Mouse (Mus musculus) heart, postnatal 10 days (tissue): ENCODE results near the gene Cdh16. TPM values are rescaled to one million over a fixed set of nuclear protein-coding genes. Genes with fewer than 3 reads are reported as not detected.

Source experiments
- DNase-seq, 2 experiments: peaks; one replicate each; pipeline ENCODE4 v3.0.0; 2021
- intact Hi-C: fragments of 180-260 bp; cut with DNase I; formaldehyde crosslinking; loops from one replicate; pipeline ENCODE4 v1.15.1; 2025
- total RNA-seq, 2 experiments: library from RNA; stranded (reverse); gene quantifications; 2 replicates each; pipeline ENCODE4 v1.2.3; 2021

Cdh16 gene
- total RNA-seq, 2 experiments from 2014 or later, result 3.2 to 3.6 TPM

- intact Hi-C loops, result no loop called here
- no peak for DNase-seq
Observed at GRCm38 (mm10) chr8:104620765-104621164, 3.4 kb downstream of the Cdh16 start.

GRCm38 (mm10) chr8:104613119-104613518 is 11.1 kb downstream of the Cdh16 start:
- peak; percentile 39 to 68 for DNase-seq
- intact Hi-C loops, result no loop called here

- no peak for DNase-seq
Observed at GRCm38 (mm10) chr8:104611613-104612012, 12.6 kb downstream of the Cdh16 start.

GRCm38 (mm10) chr8:104610185-104610766 is 13.9 kb downstream of the Cdh16 start:
- intact Hi-C loops, result loop anchor here (1.0 kb wide), 1 partner anchor 19 kb away; no protein-coding TSS in a partner anchor
- peak; percentile 88 to 92 for DNase-seq

More at GRCm38 (mm10) chr8:104611613-104612012, 12.6 kb downstream of the Cdh16 start:
- intact Hi-C loops, result no loop called here

- peak; percentile 81 to 86 for DNase-seq
- intact Hi-C loops, result no loop called here
Observed at GRCm38 (mm10) chr8:104609222-104609621, 15.0 kb downstream of the Cdh16 start.

- peak; percentile 87 to 92 for DNase-seq
- intact Hi-C loops, result no loop called here
Observed at GRCm38 (mm10) chr8:104607944-104608343, 16.3 kb downstream of the Cdh16 start.

- DNase-seq, result peak; percentile 80 to 81
- intact Hi-C loops, result no loop called here
Observed at GRCm38 (mm10) chr8:104606329-104606728, 17.9 kb downstream of the Cdh16 start.

- intact Hi-C loops, result loop anchor here (2.0 kb wide), 1 partner anchor 52 kb away; no protein-coding TSS in a partner anchor
- no peak for DNase-seq
Observed at GRCm38 (mm10) chr8:104603245-104603593, 21.0 kb downstream of the Cdh16 start.

GRCm38 (mm10) chr8:104602468-104603244 is 21.5 kb downstream of the Cdh16 start:
- intact Hi-C loops, result loop anchor here (1.0 to 2.0 kb wide), 2 partner anchors 42 to 52 kb away; no protein-coding TSS in a partner anchor
- DNase-seq, result peak; percentile 95

- intact Hi-C loops, result loop anchor here (1.0 to 2.0 kb wide), 2 partner anchors 42 to 53 kb away; no protein-coding TSS in a partner anchor
- no peak for DNase-seq
Observed at GRCm38 (mm10) chr8:104601941-104602371, 22.2 kb downstream of the Cdh16 start.

GRCm38 (mm10) chr8:104601386-104601785 is 22.8 kb downstream of the Cdh16 start:
- no peak for DNase-seq
- intact Hi-C loops, result no loop called here

- DNase-seq, result no peak
- intact Hi-C loops, result no loop called here
Observed at GRCm38 (mm10) chr8:104598496-104598895, 25.7 kb downstream of the Cdh16 start.

GRCm38 (mm10) chr8:104597656-104598055 is 26.5 kb downstream of the Cdh16 start:
- intact Hi-C loops, result no loop called here

GRCm38 (mm10) chr8:104595773-104596536 is 28.2 kb downstream of the Cdh16 start:
- no peak for DNase-seq
- intact Hi-C loops, result no loop called here

More at GRCm38 (mm10) chr8:104597656-104598055, 26.5 kb downstream of the Cdh16 start:
- DNase-seq, result no peak

- intact Hi-C loops, result no loop called here
- no peak for DNase-seq
Observed at GRCm38 (mm10) chr8:104594611-104595362, 29.4 kb downstream of the Cdh16 start.

GRCm38 (mm10) chr8:104593536-104594325 is 30.5 kb downstream of the Cdh16 start:
- no peak for DNase-seq
- intact Hi-C loops, result no loop called here

GRCm38 (mm10) chr8:104592566-104592965 is 31.6 kb downstream of the Cdh16 start:
- DNase-seq, result no peak
- intact Hi-C loops, result no loop called here

- intact Hi-C loops, result no loop called here
Observed at GRCm38 (mm10) chr8:104591856-104592255, 32.3 kb downstream of the Cdh16 start.

GRCm38 (mm10) chr8:104591133-104591834 is 32.9 kb downstream of the Cdh16 start, which contains the start of gene Pdp2:
Pdp2 (plus strand) TSS chr8:104591451.
- DNase-seq, result peak; percentile 94
- intact Hi-C loops, result no loop called here

More at GRCm38 (mm10) chr8:104591856-104592255, 32.3 kb downstream of the Cdh16 start:
- no peak for DNase-seq
